Mouse (Mus musculus) heart, postnatal 0 days (tissue): ENCODE measurements at regions not wholly inside any gene's neighbourhood (a gene's known extent, or its start where the extent isn't known, plus 50 kb on each side); places are given as distances from the start of the nearest gene placed in this dataset.

Experiments used
- ATAC-seq: fragments of 200-750 bp; cut with Nextera tagmentation; 2 replicates; pipeline ENCODE4 v1.8.0; 2017; ENCODE audit warnings: low read depth, moderate number of reproducible peaks, moderate library complexity; ENCODE audit not compliant: insufficient read depth
- DNase-seq: peaks from one replicate; pipeline ENCODE4 v3.0.0-alpha.2; 2016; ENCODE audit warnings: low spot score
- H3K27ac ChIP-seq: fragments of 300-500 bp; sonication (generic); 2 replicates; pipeline ENCODE4 v1.5.1; 2014; ENCODE audit warnings: low read depth, mild to moderate bottlenecking
- H3K27me3 ChIP-seq: fragments of 300-500 bp; sonication (generic); 2 replicates; pipeline ENCODE4 v1.6.1; 2014; ENCODE audit warnings: low read length, mixed read lengths; ENCODE audit not compliant: control insufficient read depth, insufficient read depth
- H3K36me3 ChIP-seq: fragments of 300-500 bp; sonication (generic); replicated peaks from 2 replicates; pipeline ENCODE4 v1.6.1; 2014; ENCODE audit warnings: low read length, mixed read lengths; ENCODE audit not compliant: control insufficient read depth, insufficient read depth
- H3K4me1 ChIP-seq: fragments of 300-500 bp; sonication (generic); 2 replicates; pipeline ENCODE4 v1.6.1; 2014; ENCODE audit warnings: antibody characterized with exemption; ENCODE audit not compliant: control insufficient read depth, insufficient read depth
- H3K4me2 ChIP-seq: fragments of 300-500 bp; sonication (generic); 2 replicates; pipeline ENCODE4 v1.6.1; 2014; ENCODE audit warnings: low read depth, mild to moderate bottlenecking, low read length, moderate library complexity
- H3K4me3 ChIP-seq: fragments of 300-500 bp; sonication (generic); 2 replicates; pipeline ENCODE4 v1.5.1; 2014; ENCODE audit warnings: low read depth, low read length
- H3K9ac ChIP-seq: fragments of 300-500 bp; sonication (generic); replicated peaks from 2 replicates; pipeline ENCODE4 v1.6.1; 2014; ENCODE audit warnings: low read depth, low read length, mixed read lengths
- H3K9me3 ChIP-seq: fragments of 300-500 bp; sonication (generic); replicated peaks from 2 replicates; pipeline ENCODE4 v1.6.1; 2016; ENCODE audit warnings: low read length; ENCODE audit not compliant: control insufficient read depth
- CTCF ChIP-seq: IDR thresholded peaks from 2 replicates; pipeline ENCODE4 v1.5.1; 2016; ENCODE audit warnings: antibody characterized with exemption, control low read depth, low read depth
- EP300 ChIP-seq: IDR thresholded peaks from 2 replicates; pipeline ENCODE4 v1.6.1; 2016; ENCODE audit warnings: antibody characterized with exemption, low read depth
- WGBS: fragments of 180-500 bp; shearing (Covaris S2); extraction: QIAGEN DNeasy Blood & Tissue Kit; methylation state at CpG from one replicate; pipeline ENCODE4 v1.1.7; 2014; 5-methylcytosine and 5-hydroxymethylcytosine counted together

GRCm38 (mm10) chr5:99782806-99783205, 53.9 kb upstream of the Rasgef1b start:
- Histone ChIP-seq H3K9me3 (no peaks in the 10 kb centered on the region), H3K36me3 (no peaks in the 10 kb centered on the region), H3K27me3 (no peaks in the 10 kb centered on the region), H3K27ac (no peak overlapping the region), H3K4me3 (no peak overlapping the region), H3K9ac (no peak overlapping the region), H3K4me2 (no peak overlapping the region), H3K4me1 (peaks cover 10% of the 10 kb centered on the region)
- WGBS, result 24% methylated on average over 1 of the region's 1 CpGs
- ATAC-seq (peak; percentile 44; the same call in 1 of the 2 replicates), DNase-seq (peak; percentile 7)
- TF ChIP-seq CTCF, result no peak
- TF ChIP-seq EP300, result no peak

GRCm38 (mm10) chr5:99785850-99786249, 57.0 kb upstream of the Rasgef1b start:
- Histone ChIP-seq H3K36me3 (no peaks in the 10 kb centered on the region), H3K4me2 (no peak overlapping the region), H3K9ac (no peak overlapping the region), H3K27me3 (no peaks in the 10 kb centered on the region), H3K4me3 (no peak overlapping the region), H3K4me1 (peaks cover 10% of the 10 kb centered on the region), H3K27ac (no peak overlapping the region), H3K9me3 (no peaks in the 10 kb centered on the region)
- ATAC-seq (no peak), DNase-seq (no peak)
- TF ChIP-seq CTCF (no peak), EP300 (no peak)
- 86% methylated on average over 9 of the region's 9 CpGs for WGBS

- Histone ChIP-seq H3K9ac (no peak overlapping the region), H3K36me3 (no peaks in the 10 kb centered on the region), H3K9me3 (no peaks in the 10 kb centered on the region), H3K4me3 (no peak overlapping the region), H3K4me2 (peak overlapping the region; percentile 17; the same call in 1 of the 2 replicates), H3K27ac (no peak overlapping the region), H3K27me3 (no peaks in the 10 kb centered on the region), H3K4me1 (peaks cover 10% of the 10 kb centered on the region)
- WGBS, result 54% methylated on average over 10 of the region's 10 CpGs
- TF ChIP-seq CTCF (no peak), EP300 (no peak)
- ATAC-seq (no peak), DNase-seq (no peak)
Observed at GRCm38 (mm10) chr5:99787239-99787638, 58.4 kb upstream of the Rasgef1b start.

GRCm38 (mm10) chr5:99787665-99788366, 59.0 kb upstream of the Rasgef1b start:
- 75% methylated on average over 3 of the region's 3 CpGs for WGBS
- H3K9me3 ChIP-seq, result no peaks in the 10 kb centered on the region
- H3K4me3 ChIP-seq, result no peak overlapping the region
- ATAC-seq (no peak), DNase-seq (no peak)
- no peak overlapping the region for H3K4me2 ChIP-seq
- no peak overlapping the region for H3K27ac ChIP-seq
- no peaks in the 10 kb centered on the region for H3K27me3 ChIP-seq
- H3K36me3 ChIP-seq, result no peaks in the 10 kb centered on the region
- TF ChIP-seq CTCF (no peak), EP300 (no peak)
- no peak overlapping the region for H3K9ac ChIP-seq
- H3K4me1 ChIP-seq, result peaks cover 9% of the 10 kb centered on the region

GRCm38 (mm10) chr5:99790733-99791132, 61.9 kb upstream of the Rasgef1b start:
- peaks cover 6% of the 10 kb centered on the region; the same call in 1 of the 2 replicates for H3K4me1 ChIP-seq
- 84% methylated on average over 5 of the region's 5 CpGs for WGBS
- TF ChIP-seq CTCF, result no peak

GRCm38 (mm10) chr5:99800543-99800942, 71.7 kb upstream of the Rasgef1b start:
- ATAC-seq, result no peak
- H3K27ac ChIP-seq, result no peak overlapping the region
- no peaks in the 10 kb centered on the region for H3K27me3 ChIP-seq
- no peak overlapping the region for H3K9ac ChIP-seq
- no peaks in the 10 kb centered on the region for H3K9me3 ChIP-seq
- 81% methylated on average over 8 of the region's 8 CpGs for WGBS
- TF ChIP-seq CTCF, result no peak
- TF ChIP-seq EP300, result no peak
- no peak overlapping the region for H3K4me2 ChIP-seq
- DNase-seq, result no peak
- H3K4me3 ChIP-seq, result no peak overlapping the region
- H3K36me3 ChIP-seq, result no peaks in the 10 kb centered on the region
- no peaks in the 10 kb centered on the region for H3K4me1 ChIP-seq

More at GRCm38 (mm10) chr5:99790733-99791132, 61.9 kb upstream of the Rasgef1b start:
- H3K9me3 ChIP-seq, result no peaks in the 10 kb centered on the region
- no peak for ATAC-seq
- H3K4me2 ChIP-seq, result no peak overlapping the region
- H3K27me3 ChIP-seq, result no peaks in the 10 kb centered on the region
- no peaks in the 10 kb centered on the region for H3K36me3 ChIP-seq
- H3K9ac ChIP-seq, result no peak overlapping the region
- no peak for DNase-seq
- no peak overlapping the region for H3K27ac ChIP-seq
- H3K4me3 ChIP-seq, result no peak overlapping the region
